In the genomic region with DNA sequence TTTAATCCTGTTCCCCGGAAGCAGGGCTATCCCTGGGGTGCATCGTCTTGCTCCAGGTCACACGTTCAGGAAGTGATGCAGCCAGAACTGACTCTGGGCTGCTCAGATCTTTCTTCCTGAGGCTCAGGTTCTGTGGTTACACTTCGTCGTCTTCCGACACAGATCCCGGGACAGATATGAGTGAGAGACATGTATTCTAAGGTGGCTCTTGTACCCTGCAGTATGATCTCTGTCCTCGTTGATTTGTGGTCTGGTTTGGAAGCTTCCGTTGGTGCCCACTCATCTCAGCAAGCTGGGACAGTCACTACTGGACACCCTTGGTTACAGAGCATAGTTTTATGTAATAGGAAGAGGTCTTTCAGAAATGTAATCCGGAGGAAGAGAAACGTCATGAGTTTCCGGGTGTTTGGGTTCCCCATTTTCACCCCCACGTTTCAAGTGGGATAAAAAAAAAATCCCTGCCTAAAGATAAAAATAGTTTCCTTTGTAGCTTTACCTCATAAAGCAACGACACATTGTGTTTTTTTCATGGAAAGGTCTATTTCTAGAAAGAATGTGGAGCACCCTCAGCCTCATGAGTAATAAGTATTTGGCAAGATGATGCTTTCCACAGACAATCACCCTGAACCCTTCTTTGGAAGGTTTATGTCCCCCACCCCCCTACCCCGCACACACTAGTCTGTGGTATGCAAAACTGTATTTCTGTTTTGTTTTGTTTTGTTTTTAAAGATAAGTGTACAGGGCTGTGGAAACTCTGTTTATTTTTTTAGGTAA, we compare ENCODE assay signal across 10 mouse cellular contexts. TPM values are rescaled to one million over a fixed set of nuclear protein-coding genes. Genes with fewer than 3 reads are reported as not detected.
A peak's percentile ranks its signal among the peaks of the same experiment; 100 is the strongest.
DNase-seq lines count a peak whose midpoint lies in the region; ATAC-seq and TF ChIP-seq lines count a peak whose summit lies in the region.
"Had no signal": no experiment of that assay in that cellular context is flagged by ENCODE, and none has a peak within 500 bp of the region (broad histone marks: within the 10 kb centered on the region; RNA-seq: fewer than 3 reads in every experiment).

No protein-coding gene starts in this region.

- H3K9ac ChIP-seq in heart, embryonic 13.5 days: 0 out of 2 replicates have a peak overlapping the region, but pooled peaks have one; percentile 37
- no peak overlapping the region for H3K9ac ChIP-seq in liver, embryonic 13.5 days
- H3K9ac ChIP-seq in midbrain, embryonic 14.5 days (replicated peaks; ENCODE audit: low read length): no peak overlapping the region

- peak overlapping the region; percentile 36 for H3K4me2 ChIP-seq in heart, embryonic 13.5 days
- peak overlapping the region; percentile 34; the same call in 1 of the 2 replicates for H3K4me2 ChIP-seq in liver, embryonic 13.5 days
- H3K4me2 ChIP-seq in midbrain, embryonic 14.5 days (ENCODE audit: low read length): no peak overlapping the region

- H3K27me3 ChIP-seq in heart, embryonic 13.5 days (replicated peaks): no peaks in the 10 kb centered on the region
- H3K27me3 ChIP-seq in thymus, adult 2 months (ENCODE audit: control insufficient read depth, insufficient read depth, low read length): no peaks in the 10 kb centered on the region
- no peaks in the 10 kb centered on the region for H3K27me3 ChIP-seq in liver, embryonic 13.5 days
- no peaks in the 10 kb centered on the region for H3K27me3 ChIP-seq in midbrain, embryonic 14.5 days (ENCODE audit: control insufficient read depth, insufficient read depth, low read length)

- TF ChIP-seq POLR2A in thymus, adult 2 months (IDR thresholded peaks at IDR 0.05; ENCODE audit: control insufficient read depth, extremely low read depth, insufficient read depth, low read length, poor library complexity): no peak

- intact Hi-C loops in left cerebral cortex, postnatal 36 days (cut with DNase I): no loop called here

- TF ChIP-seq CTCF in thymus, adult 2 months (IDR thresholded peaks at IDR 0.05; ENCODE audit: borderline replicate concordance, control insufficient read depth, extremely low read depth, insufficient read depth, low read length, poor library complexity): no peak

- H3K4me1 ChIP-seq in heart, embryonic 13.5 days: peaks cover 19% of the 10 kb centered on the region
- peaks cover 9% of the 10 kb centered on the region for H3K4me1 ChIP-seq in thymus, adult 2 months (replicated peaks; ENCODE audit: control insufficient read depth, insufficient read depth, low read length)
- H3K4me1 ChIP-seq in liver, embryonic 13.5 days (replicated peaks): no peaks in the 10 kb centered on the region
- H3K4me1 ChIP-seq in midbrain, embryonic 14.5 days (ENCODE audit: control insufficient read depth, insufficient read depth, low read length): no peaks in the 10 kb centered on the region
- H3K4me1 ChIP-seq: hindbrain, embryonic 10.5 days had no signal

- 48% methylated on average over 15 of the region's 15 CpGs for WGBS in heart, embryonic 13.5 days
- WGBS in thymus, adult 2 months: 1% methylated on average over 15 of the region's 15 CpGs
- WGBS in liver, embryonic 13.5 days (ENCODE audit: insufficient replicate concordance): 14% methylated on average over 15 of the region's 15 CpGs
- WGBS in midbrain, embryonic 14.5 days: 76% methylated on average over 15 of the region's 15 CpGs

- ATAC-seq in heart, embryonic 13.5 days (ENCODE audit: extremely low read depth, insufficient number of reproducible peaks, low FRiP score, low TSS enrichment): no peak
- no peak for ATAC-seq in liver, embryonic 13.5 days (ENCODE audit: low read depth)
- ATAC-seq in midbrain, embryonic 14.5 days (ENCODE audit: low FRiP score, low TSS enrichment): no peak
- ATAC-seq: midbrain, embryonic 16.5 days had no signal

- H3K27ac ChIP-seq in heart, embryonic 13.5 days (replicated peaks): 0 out of 2 replicates have a peak overlapping the region, but pooled peaks have one; percentile 8
- no peak overlapping the region for H3K27ac ChIP-seq in thymus, adult 2 months (ENCODE audit: control insufficient read depth, insufficient read depth, low read length)
- H3K27ac ChIP-seq in liver, embryonic 13.5 days: no peak overlapping the region
- no peak overlapping the region for H3K27ac ChIP-seq in midbrain, embryonic 14.5 days (replicated peaks; ENCODE audit: low read depth, low read length)
- H3K27ac ChIP-seq: hindbrain, embryonic 10.5 days had no signal

- H3K9me3 ChIP-seq in heart, embryonic 13.5 days: no peaks in the 10 kb centered on the region
- no peaks in the 10 kb centered on the region for H3K9me3 ChIP-seq in liver, embryonic 13.5 days (replicated peaks)
- H3K9me3 ChIP-seq in midbrain, embryonic 14.5 days (ENCODE audit: control insufficient read depth, low read length): no peaks in the 10 kb centered on the region
- H3K9me3 ChIP-seq: hindbrain, embryonic 10.5 days had no signal

- DNase-seq in heart, adult 8-10 months (ENCODE audit: low spot score): no peak
- peak; percentile 8 for DNase-seq in thymus, adult 2 months
- DNase-seq in thymus, adult 18-20 months: no peak
- DNase-seq in liver, embryonic 13.5 days: no peak
- no peak for DNase-seq in embryo, embryonic 11 days
- DNase-seq in left cerebral cortex, postnatal 36 days (ENCODE audit: low spot score in 2 of 2): no peak
- DNase-seq in midbrain, embryonic 14.5 days: no peak

- H3K36me3 ChIP-seq in heart, embryonic 13.5 days: no peaks in the 10 kb centered on the region
- H3K36me3 ChIP-seq in thymus, adult 2 months (ENCODE audit: control insufficient read depth, insufficient read depth, low read length): no peaks in the 10 kb centered on the region
- H3K36me3 ChIP-seq in liver, embryonic 13.5 days: no peaks in the 10 kb centered on the region
- H3K36me3 ChIP-seq in midbrain, embryonic 14.5 days (ENCODE audit: control insufficient read depth, insufficient read depth, low read length): no peaks in the 10 kb centered on the region
- H3K36me3 ChIP-seq: hindbrain, embryonic 10.5 days had no signal

- no peak overlapping the region for H3K4me3 ChIP-seq in heart, embryonic 13.5 days
- H3K4me3 ChIP-seq in thymus, adult 2 months (ENCODE audit: control insufficient read depth, insufficient read depth, low read length): no peak overlapping the region
- no peak overlapping the region for H3K4me3 ChIP-seq in liver, embryonic 13.5 days (replicated peaks)
- H3K4me3 ChIP-seq in midbrain, embryonic 14.5 days (replicated peaks; ENCODE audit: low read depth, low read length): no peak overlapping the region
- H3K4me3 ChIP-seq: hindbrain, embryonic 10.5 days had no signal

RNA-seq across cellular contexts. Expression of a gene that starts 15.8 kb away (rescaled TPM):
- 1.0 and 1.1 TPM in 2 replicates for polyA plus RNA-seq in heart, embryonic 13.5 days (2015; fragmentation: Nextera tagmentation; extraction: Ambion mirVana)
- under 1 TPM in 1 of 4 experiments, not detected in 3; 0.17 TPM for total RNA-seq in heart, adult 8-10 months (2022)
- 0.69 and 0.82 TPM in 2 replicates for polyA plus RNA-seq in thymus, adult 2 months (2012; rRNA removed)
- polyA plus RNA-seq in liver, embryonic 13.5 days (2015; fragmentation: Nextera tagmentation; extraction: Ambion mirVana): 6.2 and 6.9 TPM in 2 replicates
- total RNA-seq in left cerebral cortex, postnatal 36 days (2021): not detected
- polyA plus RNA-seq in midbrain, embryonic 14.5 days (2014; fragmentation: Nextera tagmentation; extraction: Ambion mirVana): 0.51 and 0.63 TPM in 2 replicates
